Mouse (Mus musculus) B cell, adult 62 days (primary cell): ENCODE results near the gene Olfr538. TPM values are rescaled to one million over a fixed set of nuclear protein-coding genes. Genes with fewer than 3 reads are reported as not detected.

ENCODE experiments used
- total RNA-seq: library from RNA; stranded (reverse); gene quantifications from 4 replicates; pipeline ENCODE4 v1.2.4, GENCODE M21; 2023

Olfr538 gene
- total RNA-seq: not detected in 4 replicates

DNA sequence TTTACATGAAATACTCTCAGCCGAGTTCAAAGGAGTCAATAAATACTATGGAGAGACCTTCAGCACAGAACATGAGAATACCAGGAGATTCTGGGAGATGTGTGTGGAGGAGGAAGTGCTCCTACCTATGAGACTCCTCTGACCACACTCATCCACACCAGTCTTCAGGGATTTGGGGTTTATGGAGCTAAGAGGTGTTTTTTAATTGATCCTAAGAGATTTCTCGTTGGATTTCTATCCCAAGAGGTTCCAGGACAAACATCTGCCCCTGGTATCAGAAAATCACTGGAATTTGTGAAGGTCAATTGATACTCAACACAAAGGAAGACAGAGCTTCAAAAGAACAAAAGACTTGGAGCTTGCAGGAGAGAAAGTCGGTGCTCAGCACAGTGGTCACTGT lies at the start of gene Olfr538:
Olfr538 (plus strand) TSS at position 301 of the 400 bp plus-strand sequence.

DNA sequence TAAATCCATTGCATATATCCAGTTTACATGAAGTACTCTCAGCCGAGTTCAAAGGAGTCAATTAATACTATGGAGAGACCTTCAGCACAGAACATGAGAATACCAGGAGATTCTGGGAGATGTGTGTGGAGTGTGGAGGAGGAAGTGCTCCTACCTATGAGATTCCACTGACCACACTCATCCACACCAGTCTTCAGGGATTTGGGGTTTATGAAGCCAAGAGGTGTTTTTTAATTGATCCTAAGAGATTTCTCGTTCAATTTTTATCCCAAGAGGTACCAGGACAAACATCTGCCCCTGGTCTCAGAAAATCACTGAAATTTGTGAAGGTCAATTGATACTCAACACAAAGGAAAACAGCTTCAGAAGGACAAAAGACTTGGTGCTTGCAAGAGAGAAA lies 33.3 kb downstream of the Olfr538 start, which contains the start of gene Olfr46:
Olfr46 (plus strand) TSS at position 301 of the 400 bp plus-strand sequence.

Other genes with a start within 250 kb of the Olfr538 start
- gene Olfr525, start 247.0 kb upstream of the Olfr538 start, total RNA-seq: not detected in 4 replicates
- gene Olfr527, start 233.9 kb upstream of the Olfr538 start, total RNA-seq: not detected in 4 replicates
- gene Olfr60, start 206.2 kb upstream of the Olfr538 start, total RNA-seq: not detected in 4 replicates
- gene Olfr530, start 191.6 kb upstream of the Olfr538 start, total RNA-seq: not detected in 4 replicates
- not detected in 4 replicates for gene Olfr531, start 165.0 kb upstream of the Olfr538 start, total RNA-seq
- gene Olfr532, start 146.2 kb upstream of the Olfr538 start, total RNA-seq: not detected in 4 replicates
- not detected in 4 replicates for gene Olfr533, start 104.5 kb upstream of the Olfr538 start, total RNA-seq
- not detected in 4 replicates for gene Olfr535, start 83.7 kb upstream of the Olfr538 start, total RNA-seq
- not detected in 4 replicates for gene Olfr536, start 60.5 kb upstream of the Olfr538 start, total RNA-seq
- not detected in 4 replicates for gene Olfr46, start 33.4 kb downstream of the Olfr538 start, total RNA-seq
- not detected in 4 replicates for gene Olfr61, start 61.1 kb downstream of the Olfr538 start, total RNA-seq
- gene Olfr53, start 78.6 kb downstream of the Olfr538 start, total RNA-seq: not detected in 4 replicates
- not detected in 4 replicates for gene Olfr539, start 92.0 kb downstream of the Olfr538 start, total RNA-seq
- gene Olfr45, start 114.1 kb downstream of the Olfr538 start, total RNA-seq: not detected in 4 replicates
- gene Olfr541, start 129.4 kb downstream of the Olfr538 start, total RNA-seq: not detected in 4 replicates
- not detected in 4 replicates for gene Cyp2e1, start 195.9 kb downstream of the Olfr538 start, total RNA-seq
- gene Syce1, start 220.0 kb downstream of the Olfr538 start, total RNA-seq: not detected in 4 replicates